Mouse (Mus musculus) CH12.LX (cell line): ENCODE measurements around the gene Robo3.

Experiments used
- CTCF ChIP-seq, 2 experiments: IDR thresholded peaks in 1 of 2; conservative IDR thresholded peaks in 1 of 2; 2 replicates each; pipeline ENCODE4 v1.5.1; 2011 to 2012; ENCODE audit warnings: low read depth in 2 of 2, low read length in 2 of 2, improper control_type of control experiment in 1 of 2, inconsistent platforms in 1 of 2, mild to moderate bottlenecking in 1 of 2, moderate library complexity in 1 of 2
- ETS1 ChIP-seq: conservative IDR thresholded peaks from 2 replicates; pipeline ENCODE4 v1.6.1; 2012; ENCODE audit warnings: low read depth, mild to moderate bottlenecking, inconsistent platforms, low read length, improper control_type of control experiment, moderate library complexity
- MAFK ChIP-seq: IDR thresholded peaks from 2 replicates; pipeline ENCODE4 v1.6.1; 2011; ENCODE audit warnings: low read length, improper control_type of control experiment; ENCODE audit not compliant: insufficient replicate concordance
- USF2 ChIP-seq: conservative IDR thresholded peaks from 2 replicates; pipeline ENCODE4 v1.6.1; 2011; ENCODE audit warnings: low read depth, low read length, improper control_type of control experiment

GRCm38 (mm10) chr9:37454991-37455390 lies 21.9 kb upstream of the Robo3 start:
- TF ChIP-seq ETS1 (no peak), USF2 (no peak), CTCF (conservative IDR thresholded peaks at IDR 0.05 in 1 of 2, IDR thresholded peaks at IDR 0.05 in 1 of 2; ENCODE audit: low read depth in 2 of 2, low read length in 2 of 2) (no peak), MAFK (no peak)
